ENCODE assay signal across 9 mouse cellular contexts in genomic region chr14:39473771-39474211, GRCm38 (mm10). TPM values are rescaled to one million over a fixed set of nuclear protein-coding genes. Genes with fewer than 3 reads are reported as not detected.
DNase-seq lines count a peak whose midpoint lies in the region; ATAC-seq and TF ChIP-seq lines count a peak whose summit lies in the region.
"Had no signal": no experiment of that assay in that cellular context is flagged by ENCODE, and none has a peak within 500 bp of the region (broad histone marks: within the 10 kb centered on the region; RNA-seq: fewer than 3 reads in every experiment).

No protein-coding gene starts in this region.

- no peak overlapping the region for H3K27ac ChIP-seq in lung, embryonic 15.5 days
- H3K27ac ChIP-seq in embryonic facial prominence, embryonic 11.5 days (replicated peaks; ENCODE audit: low read depth, low read length): no peak overlapping the region
- no peak overlapping the region for H3K27ac ChIP-seq in intestine, postnatal 0 days (ENCODE audit: low read depth, low read length)
- no peak overlapping the region for H3K27ac ChIP-seq in midbrain, embryonic 11.5 days (ENCODE audit: low read depth, low read length)
- H3K27ac ChIP-seq: liver, embryonic 15.5 days had no signal

- H3K4me2 ChIP-seq in lung, embryonic 15.5 days: peak overlapping the region; percentile 76
- H3K4me2 ChIP-seq in embryonic facial prominence, embryonic 11.5 days (ENCODE audit: low read depth, low read length): peak overlapping the region; percentile 89
- peak overlapping the region; percentile 67 for H3K4me2 ChIP-seq in intestine, postnatal 0 days (replicated peaks; ENCODE audit: low read depth)
- H3K4me2 ChIP-seq in midbrain, embryonic 11.5 days: peak overlapping the region; percentile 91
- H3K4me2 ChIP-seq: liver, embryonic 15.5 days had no signal

- H3K9me3 ChIP-seq in lung, embryonic 15.5 days: no peaks in the 10 kb centered on the region
- no peaks in the 10 kb centered on the region for H3K9me3 ChIP-seq in embryonic facial prominence, embryonic 11.5 days (replicated peaks; ENCODE audit: control insufficient read depth, low read length)
- H3K9me3 ChIP-seq in intestine, postnatal 0 days (ENCODE audit: control insufficient read depth): no peaks in the 10 kb centered on the region
- H3K9me3 ChIP-seq in midbrain, embryonic 11.5 days (ENCODE audit: control insufficient read depth, low read length): no peaks in the 10 kb centered on the region
- H3K9me3 ChIP-seq: liver, embryonic 15.5 days had no signal

- H3K4me1 ChIP-seq in lung, embryonic 15.5 days: peaks cover 13% of the 10 kb centered on the region
- H3K4me1 ChIP-seq in embryonic facial prominence, embryonic 11.5 days (ENCODE audit: control insufficient read depth, insufficient read depth, low read length): peaks cover 6% of the 10 kb centered on the region
- no peaks in the 10 kb centered on the region for H3K4me1 ChIP-seq in intestine, postnatal 0 days (replicated peaks; ENCODE audit: control insufficient read depth, insufficient read depth, low read length)
- H3K4me1 ChIP-seq in midbrain, embryonic 11.5 days (ENCODE audit: control insufficient read depth, insufficient read depth, low read length): peaks cover 9% of the 10 kb centered on the region
- H3K4me1 ChIP-seq: liver, embryonic 15.5 days had no signal

- H3K9ac ChIP-seq in lung, embryonic 15.5 days: no peak overlapping the region
- H3K9ac ChIP-seq in embryonic facial prominence, embryonic 11.5 days (replicated peaks; ENCODE audit: low read length): no peak overlapping the region
- H3K9ac ChIP-seq in intestine, postnatal 0 days (ENCODE audit: low read depth, low read length): no peak overlapping the region
- peak overlapping the region; percentile 60 for H3K9ac ChIP-seq in midbrain, embryonic 11.5 days (ENCODE audit: low read length)
- H3K9ac ChIP-seq: liver, embryonic 15.5 days had no signal

- no peaks in the 10 kb centered on the region for H3K36me3 ChIP-seq in lung, embryonic 15.5 days
- no peaks in the 10 kb centered on the region for H3K36me3 ChIP-seq in embryonic facial prominence, embryonic 11.5 days (replicated peaks; ENCODE audit: control insufficient read depth, insufficient read depth, low read depth, low read length)
- H3K36me3 ChIP-seq in intestine, postnatal 0 days (ENCODE audit: control insufficient read depth, insufficient read depth): no peaks in the 10 kb centered on the region
- no peaks in the 10 kb centered on the region for H3K36me3 ChIP-seq in midbrain, embryonic 11.5 days (ENCODE audit: control insufficient read depth, insufficient read depth, low read length)
- H3K36me3 ChIP-seq: liver, embryonic 15.5 days had no signal

- WGBS in lung, embryonic 15.5 days: 3% methylated on average over 27 of the region's 27 CpGs
- WGBS in embryonic facial prominence, embryonic 11.5 days: under 1% methylated on average over 27 of the region's 27 CpGs
- under 1% methylated on average over 27 of the region's 27 CpGs for WGBS in intestine, postnatal 0 days
- WGBS in midbrain, embryonic 11.5 days: under 1% methylated on average over 27 of the region's 27 CpGs

- peaks cover 68% of the 10 kb centered on the region for H3K27me3 ChIP-seq in lung, embryonic 15.5 days
- H3K27me3 ChIP-seq in embryonic facial prominence, embryonic 11.5 days (ENCODE audit: control insufficient read depth, insufficient read depth, low read length): peaks cover 48% of the 10 kb centered on the region
- peaks cover 57% of the 10 kb centered on the region for H3K27me3 ChIP-seq in intestine, postnatal 0 days (replicated peaks; ENCODE audit: control insufficient read depth, insufficient read depth, low read length)
- H3K27me3 ChIP-seq in midbrain, embryonic 11.5 days (ENCODE audit: control insufficient read depth, insufficient read depth, low read length): peaks cover 37% of the 10 kb centered on the region

- no peak for DNase-seq in lung, postnatal 10 days
- DNase-seq in embryonic facial prominence, embryonic 11.5 days (ENCODE audit: low spot score): peak; percentile 8
- DNase-seq in midbrain, embryonic 11.5 days (ENCODE audit: low spot score, missing footprints): peak; percentile 95
- no peak for DNase-seq in urinary bladder, postnatal 10 days (ENCODE audit: low spot score)
- DNase-seq in c-Kit-positive CD71-positive TER-119-positive erythroid progenitor cells, embryonic 14.5 days (ENCODE audit: low spot score): no peak

- no peak for TF ChIP-seq CTCF in intestine, postnatal 0 days (IDR thresholded peaks at IDR 0.05; ENCODE audit: low read depth)

- no peak for ATAC-seq in lung, embryonic 15.5 days (ENCODE audit: borderline replicate concordance, extremely low read depth, low FRiP score, low TSS enrichment)
- no peak for ATAC-seq in embryonic facial prominence, embryonic 11.5 days (replicated peaks; ENCODE audit: insufficient number of reproducible peaks, low FRiP score, low TSS enrichment, low read depth)
- no peak for ATAC-seq in intestine, postnatal 0 days
- ATAC-seq in midbrain, embryonic 11.5 days (ENCODE audit: low FRiP score): peak; percentile 36
- no peak for ATAC-seq in granulocyte monocyte progenitor cell, adult 5-6 weeks (replicated peaks; ENCODE audit: poor library complexity, severe bottlenecking)

- peak overlapping the region; percentile 40; the same call in 1 of the 2 replicates for H3K4me3 ChIP-seq in lung, embryonic 15.5 days
- peak overlapping the region; percentile 48 for H3K4me3 ChIP-seq in embryonic facial prominence, embryonic 11.5 days (ENCODE audit: low read depth, low read length)
- H3K4me3 ChIP-seq in intestine, postnatal 0 days (ENCODE audit: low read depth, low read length): peak overlapping the region; percentile 32
- H3K4me3 ChIP-seq in midbrain, embryonic 11.5 days (ENCODE audit: low read depth, low read length): peak overlapping the region; percentile 56
- H3K4me3 ChIP-seq: liver, embryonic 15.5 days had no signal

RNA-seq across cellular contexts. Expression of gene Nrg3, which starts 0.9 kb away (rescaled TPM):
- 0.19 TPM in 1 of 2 replicates, not detected in the other for polyA plus RNA-seq in lung, embryonic 15.5 days (2015; fragmentation: Nextera tagmentation; extraction: Ambion mirVana)
- polyA plus RNA-seq in embryonic facial prominence, embryonic 11.5 days (2014; fragmentation: Nextera tagmentation; extraction: Ambion mirVana): 0.43 and 0.70 TPM in 2 replicates
- 0.09 TPM in 2 replicates for polyA plus RNA-seq in intestine, postnatal 0 days (2015; fragmentation: Nextera tagmentation; extraction: Ambion mirVana)
- 1.1 and 1.2 TPM in 2 replicates for polyA plus RNA-seq in midbrain, embryonic 11.5 days (2014; fragmentation: Nextera tagmentation; extraction: Ambion mirVana)
- not detected in 2 replicates for total RNA-seq in granulocyte monocyte progenitor cell, adult 5-6 weeks (2014; fragmentation: Nextera tagmentation)
- not detected in 2 replicates for total RNA-seq in granulocyte monocyte progenitor cell, adult 5-6 weeks (2017)
- polyA plus RNA-seq: liver, embryonic 15.5 days had no signal

Comparison
In these comparisons a context has a peak if more than half of its experiments do, and no peak if none do; other contexts are left out.
1. DNase-seq: peak in embryonic facial prominence, embryonic 11.5 days (single experiment) and midbrain, embryonic 11.5 days (single experiment); none in lung, postnatal 10 days (single experiment), urinary bladder, postnatal 10 days (single experiment) and c-Kit-positive CD71-positive TER-119-positive erythroid progenitor cells, embryonic 14.5 days (single experiment).
2. Peak in every context shown above with its lines, with median percentiles within 50 percentile points of each other: H3K4me2 ChIP-seq and H3K4me3 ChIP-seq.